8 mouse cellular contexts compared by ENCODE assay signal in genomic region chr8:121562941-121563351, GRCm38 (mm10). TPM values are rescaled to one million over a fixed set of nuclear protein-coding genes. Genes with fewer than 3 reads are reported as not detected.
DNase-seq lines count a peak whose midpoint lies in the region.

No protein-coding gene starts in this region.

- H3K4me1 ChIP-seq in heart, embryonic 10.5 days: peaks cover 40% of the 10 kb centered on the region

- H3K36me3 ChIP-seq in heart, embryonic 10.5 days: peaks cover 32% of the 10 kb centered on the region

- no peak overlapping the region for H3K4me3 ChIP-seq in heart, embryonic 10.5 days

- peak; percentile 15 to 29 for DNase-seq in kidney, adult 8-10 months
- DNase-seq in kidney, postnatal 4 days: no peak
- DNase-seq in cerebellum, adult 9-11 months: peak; percentile 80
- no peak for DNase-seq in heart, embryonic 10.5 days (ENCODE audit: low spot score)
- DNase-seq in lung, postnatal 25 days (ENCODE audit: low spot score): peak; percentile 88
- DNase-seq in retina, postnatal 1 day: no peak
- no peak for DNase-seq in layer of hippocampus, adult 9-11 months
- no peak for DNase-seq in urinary bladder, postnatal 10 days (ENCODE audit: low spot score)

- H3K9me3 ChIP-seq in heart, embryonic 10.5 days: no peaks in the 10 kb centered on the region

- WGBS in heart, embryonic 10.5 days: 54% methylated on average over 9 of the region's 9 CpGs

- H3K27ac ChIP-seq in heart, embryonic 10.5 days: peak overlapping the region; percentile 63

- H3K27me3 ChIP-seq in heart, embryonic 10.5 days (ENCODE audit: insufficient read depth, poor library complexity, severe bottlenecking): no peaks in the 10 kb centered on the region

RNA-seq across cellular contexts. Expression of gene Fbxo31, which starts 15.7 kb away (rescaled TPM):
- 10.9 and 17.0 TPM in 2 replicates for polyA plus RNA-seq in heart, embryonic 10.5 days (2016; fragmentation: Nextera tagmentation; extraction: Ambion mirVana)

RNA-seq across cellular contexts. Expression of gene 1700018B08Rik, which starts 18.8 kb away (rescaled TPM):
- not detected in 2 replicates for polyA plus RNA-seq in heart, embryonic 10.5 days (2016; fragmentation: Nextera tagmentation; extraction: Ambion mirVana)

RNA-seq across cellular contexts. Expression of gene Map1lc3b, which starts 27.2 kb away (rescaled TPM):
- polyA plus RNA-seq in heart, embryonic 10.5 days (2016; fragmentation: Nextera tagmentation; extraction: Ambion mirVana): 167 and 170 TPM in 2 replicates

Comparison
In these comparisons a context has a peak if more than half of its experiments do, and no peak if none do; other contexts are left out.
1. DNase-seq: peak in kidney, adult 8-10 months (2 of 2), cerebellum, adult 9-11 months (single experiment) and lung, postnatal 25 days (single experiment); none in kidney, postnatal 4 days (0 of 2), heart, embryonic 10.5 days (single experiment), retina, postnatal 1 day (single experiment), layer of hippocampus, adult 9-11 months (single experiment) and urinary bladder, postnatal 10 days (single experiment).